Mouse (Mus musculus): ENCODE measurements around the gene Zfp213.
A peak's percentile ranks its signal among the peaks of the same experiment; 100 is the strongest.
"Not testable (repeated sequence)": the region's sequence is repeated elsewhere in the genome, so short reads cannot be mapped to it uniquely, and the experiment has no call there.

Gene Zfp213

GRCm38 (mm10) chr17:23563595-23564367 is at the start of gene Zfp213:
Gene Zfp213, minus strand, starts transcription at chr17:23564238.
- peak; percentile 94 to 97 for DNase-seq

GRCm38 (mm10) chr17:23610361-23610800 is 46.3 kb upstream of the Zfp213 start:
- peak; percentile 65 to 68 for DNase-seq

- DNase-seq = no peak
These were observed 45.6 kb upstream of the Zfp213 start for GRCm38 (mm10) chr17:23609612-23610011.

GRCm38 (mm10) chr17:23605220-23605619 is 41.2 kb upstream of the Zfp213 start:
- DNase-seq = no peak

GRCm38 (mm10) chr17:23604394-23604793 is 40.4 kb upstream of the Zfp213 start:
- DNase-seq = no peak

- DNase-seq = peak in 1 of 2 experiments; percentile 21
These were observed 39.5 kb upstream of the Zfp213 start for GRCm38 (mm10) chr17:23603542-23603941.

- no peak for DNase-seq
These were observed 39.0 kb upstream of the Zfp213 start for GRCm38 (mm10) chr17:23603077-23603476.

- no peak for DNase-seq
These were observed 38.0 kb upstream of the Zfp213 start for GRCm38 (mm10) chr17:23601836-23602585.

GRCm38 (mm10) chr17:23600641-23601622 is 36.9 kb upstream of the Zfp213 start, which contains the start of gene Zscan10:
Gene Zscan10, plus strand, starts transcription at chr17:23600856.
- DNase-seq = no peak

GRCm38 (mm10) chr17:23599605-23600063 is 35.6 kb upstream of the Zfp213 start:
- DNase-seq = no peak

GRCm38 (mm10) chr17:23598582-23599552 is 34.8 kb upstream of the Zfp213 start, which contains the start of gene Zfp13:
Gene Zfp13, minus strand, starts transcription at chr17:23599487.
- peak; percentile 94 to 96 for DNase-seq

- not testable (repeated sequence) for DNase-seq
These were observed 31.1 kb upstream of the Zfp213 start for GRCm38 (mm10) chr17:23595139-23595538.

GRCm38 (mm10) chr17:23592926-23593300 is 28.9 kb upstream of the Zfp213 start:
- DNase-seq = no peak

- peak; percentile 95 to 97 for DNase-seq
These were observed 28.3 kb upstream of the Zfp213 start for GRCm38 (mm10) chr17:23592208-23592925.

- DNase-seq = no peak
These were observed 23.2 kb upstream of the Zfp213 start for GRCm38 (mm10) chr17:23587253-23587652.

GRCm38 (mm10) chr17:23585721-23586491 is 21.9 kb upstream of the Zfp213 start:
- peak; percentile 23 to 41 for DNase-seq

- no peak for DNase-seq
These were observed 20.7 kb upstream of the Zfp213 start for GRCm38 (mm10) chr17:23584786-23585185.

GRCm38 (mm10) chr17:23575951-23576552 is 12.0 kb upstream of the Zfp213 start:
- no peak for DNase-seq

- DNase-seq = no peak
These were observed 10.1 kb upstream of the Zfp213 start for GRCm38 (mm10) chr17:23574130-23574529.
